Mouse (Mus musculus): ENCODE measurements around the gene Fgf2.

The Fgf2 gene

GRCm38 (mm10) chr3:37414413-37414960, 66.3 kb downstream of the Fgf2 start:
- DNase-seq (ENCODE audit: low spot score), result peak; percentile 92

- no peak for DNase-seq (ENCODE audit: low spot score)
Measured at GRCm38 (mm10) chr3:37418341-37418740, 70.2 kb downstream of the Fgf2 start.

GRCm38 (mm10) chr3:37418961-37419457, 70.9 kb downstream of the Fgf2 start:
- DNase-seq (ENCODE audit: low spot score), result no peak

GRCm38 (mm10) chr3:37419458-37419991, 71.4 kb downstream of the Fgf2 start, which contains the start of gene Spata5:
Spata5 (plus strand) TSS chr3:37419896.
- peak; percentile 100 for DNase-seq (ENCODE audit: low spot score)

- peak; percentile 94 for DNase-seq (ENCODE audit: low spot score)
Measured at GRCm38 (mm10) chr3:37420072-37420471, 71.9 kb downstream of the Fgf2 start, which contains the start of gene Nudt6. Nudt6 (minus strand) TSS chr3:37420211.

- DNase-seq (ENCODE audit: low spot score), result peak; percentile 53
Measured at GRCm38 (mm10) chr3:37420641-37421040, 72.5 kb downstream of the Fgf2 start.

GRCm38 (mm10) chr3:37421179-37421578, 73.0 kb downstream of the Fgf2 start:
- DNase-seq (ENCODE audit: low spot score), result peak; percentile 11

- DNase-seq (ENCODE audit: low spot score), result no peak
Measured at GRCm38 (mm10) chr3:37426069-37426468, 77.9 kb downstream of the Fgf2 start.

GRCm38 (mm10) chr3:37430359-37430758, 82.2 kb downstream of the Fgf2 start:
- DNase-seq (ENCODE audit: low spot score), result no peak

GRCm38 (mm10) chr3:37439770-37440169, 91.6 kb downstream of the Fgf2 start:
- DNase-seq (ENCODE audit: low spot score), result no peak

GRCm38 (mm10) chr3:37443409-37443808, 95.3 kb downstream of the Fgf2 start:
- no peak for DNase-seq (ENCODE audit: low spot score)

GRCm38 (mm10) chr3:37455992-37456391, 107.8 kb downstream of the Fgf2 start:
- DNase-seq (ENCODE audit: low spot score), result no peak

All from embryo, embryonic 10.5 days (tissue).